In the genomic region with DNA sequence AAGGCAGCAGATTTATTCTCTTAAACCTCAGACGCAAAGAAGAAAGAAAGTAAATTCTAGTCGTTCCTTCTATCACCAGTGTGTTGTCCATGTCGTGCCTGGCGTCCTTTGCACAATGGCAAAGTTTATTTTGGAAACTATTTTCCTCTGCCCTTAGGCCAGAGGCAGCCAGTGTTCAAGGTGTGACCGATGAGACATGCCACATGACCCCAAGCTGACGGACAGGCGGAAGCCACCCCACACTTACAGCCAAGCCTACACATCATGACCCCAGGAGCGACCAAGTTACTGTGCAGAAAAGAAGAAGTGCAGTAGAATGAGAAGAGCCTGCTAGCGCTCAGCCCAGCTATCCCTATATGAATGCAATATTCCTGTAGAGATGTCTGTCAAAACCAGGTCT, we compare ENCODE assay signal across 10 mouse cellular contexts. TPM values are rescaled to one million over a fixed set of nuclear protein-coding genes. Genes with fewer than 3 reads are reported as not detected.
DNase-seq lines count a peak whose midpoint lies in the region; ATAC-seq and TF ChIP-seq lines count a peak whose summit lies in the region.
"Had no signal": no experiment of that assay in that cellular context is flagged by ENCODE, and none has a peak within 500 bp of the region (broad histone marks: within the 10 kb centered on the region; RNA-seq: fewer than 3 reads in every experiment).

No protein-coding gene starts in this region.

- no peaks in the 10 kb centered on the region; the same call in 1 of the 2 replicates for H3K36me3 ChIP-seq in stomach, embryonic 14.5 days (ENCODE audit: control insufficient read depth, insufficient read depth, low read length)
- no peaks in the 10 kb centered on the region for H3K36me3 ChIP-seq in stomach, postnatal 0 days (ENCODE audit: control insufficient read depth, insufficient read depth, low read length)
- H3K36me3 ChIP-seq in heart, postnatal 0 days (replicated peaks; ENCODE audit: control insufficient read depth, insufficient read depth, low read length): no peaks in the 10 kb centered on the region
- H3K36me3 ChIP-seq in intestine, embryonic 15.5 days: no peaks in the 10 kb centered on the region
- H3K36me3 ChIP-seq: lung, embryonic 15.5 days had no signal

- TF ChIP-seq EP300 in stomach, postnatal 0 days (optimal IDR thresholded peaks at IDR 0.05): no peak
- TF ChIP-seq EP300 in heart, postnatal 0 days (IDR thresholded peaks at IDR 0.05; ENCODE audit: low read depth): no peak

- peak; percentile 57 for DNase-seq in kidney, adult 9 months
- DNase-seq in kidney, adult 8-10 months: no peak
- no peak for DNase-seq in stomach, postnatal 0 days (ENCODE audit: low spot score)
- DNase-seq in heart, postnatal 0 days (ENCODE audit: low spot score): no peak
- no peak for DNase-seq in urinary bladder, postnatal 14 days (ENCODE audit: low spot score)
- DNase-seq: forebrain, postnatal 0 days had no signal

- no peaks in the 10 kb centered on the region for H3K9me3 ChIP-seq in stomach, embryonic 14.5 days (ENCODE audit: control insufficient read depth, low read depth, low read length)
- H3K9me3 ChIP-seq in stomach, postnatal 0 days (ENCODE audit: control insufficient read depth, low read length): no peaks in the 10 kb centered on the region
- H3K9me3 ChIP-seq in heart, postnatal 0 days (replicated peaks; ENCODE audit: control insufficient read depth, low read length): no peaks in the 10 kb centered on the region
- H3K9me3 ChIP-seq in intestine, embryonic 15.5 days: no peaks in the 10 kb centered on the region
- H3K9me3 ChIP-seq: embryonic facial prominence, embryonic 13.5 days; lung, embryonic 15.5 days had no signal

- H3K4me3 ChIP-seq in stomach, embryonic 14.5 days (ENCODE audit: low read depth, low read length): no peak overlapping the region
- H3K4me3 ChIP-seq in stomach, postnatal 0 days (ENCODE audit: low read depth, low read length): no peak overlapping the region
- no peak overlapping the region for H3K4me3 ChIP-seq in heart, postnatal 0 days (ENCODE audit: low read depth, low read length)
- no peak overlapping the region for H3K4me3 ChIP-seq in intestine, embryonic 15.5 days (replicated peaks)
- H3K4me3 ChIP-seq: embryonic facial prominence, embryonic 13.5 days; lung, embryonic 15.5 days had no signal

- ATAC-seq in stomach, embryonic 14.5 days (ENCODE audit: insufficient number of reproducible peaks, insufficient read depth, low FRiP score, low read depth): no peak
- no peak for ATAC-seq in stomach, postnatal 0 days (ENCODE audit: low FRiP score, low TSS enrichment)
- ATAC-seq in heart, postnatal 0 days (ENCODE audit: insufficient read depth, low read depth): peak; percentile 24; the same call in 1 of the 2 replicates
- no peak for ATAC-seq in intestine, embryonic 15.5 days
- ATAC-seq: forebrain, postnatal 0 days had no signal

- no peak overlapping the region for H3K9ac ChIP-seq in stomach, embryonic 14.5 days (replicated peaks; ENCODE audit: low read depth, low read length)
- no peak overlapping the region for H3K9ac ChIP-seq in stomach, postnatal 0 days (ENCODE audit: low read length)
- H3K9ac ChIP-seq in heart, postnatal 0 days (replicated peaks; ENCODE audit: low read depth, low read length): 0 out of 2 replicates have a peak overlapping the region, but pooled peaks have one; percentile 15
- no peak overlapping the region for H3K9ac ChIP-seq in intestine, embryonic 15.5 days
- H3K9ac ChIP-seq: forebrain, postnatal 0 days; lung, embryonic 15.5 days had no signal

- H3K27me3 ChIP-seq in stomach, embryonic 14.5 days (ENCODE audit: control insufficient read depth, insufficient read depth, low read length): no peaks in the 10 kb centered on the region
- no peaks in the 10 kb centered on the region for H3K27me3 ChIP-seq in stomach, postnatal 0 days (ENCODE audit: control insufficient read depth, insufficient read depth, low read length)
- H3K27me3 ChIP-seq in heart, postnatal 0 days (ENCODE audit: control insufficient read depth, insufficient read depth, low read length): no peaks in the 10 kb centered on the region
- H3K27me3 ChIP-seq in intestine, embryonic 15.5 days (replicated peaks): no peaks in the 10 kb centered on the region
- H3K27me3 ChIP-seq: embryonic facial prominence, embryonic 13.5 days; lung, embryonic 15.5 days had no signal

- H3K4me2 ChIP-seq in stomach, embryonic 14.5 days (replicated peaks; ENCODE audit: low read depth, low read length): no peak overlapping the region
- H3K4me2 ChIP-seq in stomach, postnatal 0 days (replicated peaks; ENCODE audit: low read depth): no peak overlapping the region
- peak overlapping the region; percentile 38 for H3K4me2 ChIP-seq in heart, postnatal 0 days (ENCODE audit: low read depth, low read length)
- no peak overlapping the region for H3K4me2 ChIP-seq in intestine, embryonic 15.5 days (replicated peaks)
- H3K4me2 ChIP-seq: embryonic facial prominence, embryonic 13.5 days had no signal

- TF ChIP-seq CTCF in stomach, postnatal 0 days (IDR thresholded peaks at IDR 0.05; ENCODE audit: low read depth): no peak
- no peak for TF ChIP-seq CTCF in heart, postnatal 0 days (IDR thresholded peaks at IDR 0.05; ENCODE audit: low read depth)

- WGBS in stomach, embryonic 14.5 days: 59% methylated on average over 9 of the region's 9 CpGs
- WGBS in stomach, postnatal 0 days: 58% methylated on average over 9 of the region's 9 CpGs
- 29% methylated on average over 9 of the region's 9 CpGs for WGBS in heart, postnatal 0 days
- WGBS in intestine, embryonic 15.5 days: 71% methylated on average over 9 of the region's 9 CpGs

- peak overlapping the region; percentile 29; the same call in 1 of the 2 replicates for H3K27ac ChIP-seq in stomach, embryonic 14.5 days (ENCODE audit: low read length)
- no peak overlapping the region for H3K27ac ChIP-seq in stomach, postnatal 0 days (replicated peaks)
- peak overlapping the region; percentile 73 for H3K27ac ChIP-seq in heart, postnatal 0 days (ENCODE audit: low read depth)
- H3K27ac ChIP-seq in intestine, embryonic 15.5 days: no peak overlapping the region
- H3K27ac ChIP-seq: embryonic facial prominence, embryonic 13.5 days had no signal

- H3K4me1 ChIP-seq in stomach, embryonic 14.5 days (ENCODE audit: control insufficient read depth, insufficient read depth, low read length): peaks cover 17% of the 10 kb centered on the region
- peaks cover 11% of the 10 kb centered on the region for H3K4me1 ChIP-seq in stomach, postnatal 0 days (replicated peaks; ENCODE audit: control insufficient read depth, insufficient read depth)
- H3K4me1 ChIP-seq in heart, postnatal 0 days (ENCODE audit: control insufficient read depth, insufficient read depth): peaks cover 36% of the 10 kb centered on the region
- H3K4me1 ChIP-seq in intestine, embryonic 15.5 days (replicated peaks): peaks cover 17% of the 10 kb centered on the region

RNA-seq across cellular contexts. Expression of gene Fnip2, which starts 47.7 kb away (rescaled TPM):
- polyA plus RNA-seq in stomach, embryonic 14.5 days (2014; fragmentation: Nextera tagmentation; extraction: Ambion mirVana): 5.9 and 7.4 TPM in 2 replicates
- 2.5 and 2.6 TPM in 2 replicates for polyA plus RNA-seq in stomach, postnatal 0 days (2015; fragmentation: Nextera tagmentation; extraction: Ambion mirVana)
- total RNA-seq in heart, postnatal 0 days (2014; rRNA removed; ENCODE audit: low replicate concordance): 10.5 and 18.3 TPM in 2 replicates
- 1.4 and 2.1 TPM in 2 replicates for polyA plus RNA-seq in heart, postnatal 0 days (2015; fragmentation: Nextera tagmentation; extraction: Ambion mirVana)
- 3.3 and 3.9 TPM in 2 replicates for polyA plus RNA-seq in intestine, embryonic 15.5 days (2015; fragmentation: Nextera tagmentation; extraction: Ambion mirVana)

Comparison
In these comparisons a context has a peak if more than half of its experiments do, and no peak if none do; other contexts are left out.
1. H3K27ac ChIP-seq: peak in stomach, embryonic 14.5 days (single experiment) and heart, postnatal 0 days (single experiment); none in stomach, postnatal 0 days (single experiment) and intestine, embryonic 15.5 days (single experiment).